Mouse (Mus musculus) G1E (cell line): Measurements from ENCODE around the gene Mxd1.

Experiments
- CTCF ChIP-seq: IDR thresholded peaks from 2 replicates; pipeline ENCODE4 v1.5.1; 2012; ENCODE audit warnings: low read depth, low read length, inconsistent platforms, mixed read lengths
- GATA1 ChIP-seq: IDR thresholded peaks from 2 replicates; pipeline ENCODE4 v1.6.1; 2012; ENCODE audit warnings: borderline replicate concordance, low read length, inconsistent platforms, mixed read lengths

DNA sequence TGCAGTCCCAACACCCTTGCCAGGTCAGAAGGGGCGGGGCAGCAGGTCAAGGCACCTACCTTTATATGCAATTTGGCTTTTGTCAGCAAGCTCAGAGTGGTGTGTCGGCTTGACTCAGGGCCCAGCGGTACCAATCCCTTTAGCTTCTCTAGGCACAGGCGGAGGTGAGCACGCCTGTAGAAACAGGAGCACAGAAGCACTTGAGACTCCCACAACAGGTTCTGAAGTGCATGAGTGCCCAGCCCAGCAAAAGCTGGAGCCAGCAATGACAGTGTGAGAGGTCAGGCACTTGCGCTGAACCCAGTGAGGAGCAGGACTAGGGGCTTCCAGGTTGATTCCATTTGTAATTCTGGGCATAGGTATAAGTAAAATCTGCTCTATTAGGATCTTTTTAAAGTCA, 15.9 kb downstream of the Mxd1 start:
- TF ChIP-seq CTCF (no peak), GATA1 (no peak)
